Mouse (Mus musculus) spleen, adult 2 months (tissue): ENCODE data around the gene Hid1.

Experiments used
- CTCF ChIP-seq: fragments of 200-500 bp; IDR thresholded peaks from 2 replicates; pipeline ENCODE4 v1.5.1; 2011; ENCODE audit warnings: mild to moderate bottlenecking, inconsistent platforms; ENCODE audit not compliant: insufficient read depth, insufficient read length, insufficient replicate concordance; ENCODE audit errors: extremely low read depth
- POLR2A ChIP-seq: fragments of 200-500 bp; IDR thresholded peaks from 2 replicates; pipeline ENCODE4 v1.6.1; 2011; ENCODE audit warnings: low read depth, low read length, inconsistent platforms

GRCm38 (mm10) chr11:115341246-115341645 lies 26.3 kb downstream of the Hid1 start:
- TF ChIP-seq CTCF: no peak
- no peak for TF ChIP-seq POLR2A
